Mouse (Mus musculus) small intestine, adult 2 months (tissue): ENCODE data around the gene Hdc. TPM values are rescaled to one million over a fixed set of nuclear protein-coding genes. Genes with fewer than 3 reads are reported as not detected.

Experiments
- H3K27ac ChIP-seq: fragments of 200-500 bp; 2 replicates; pipeline ENCODE4 v1.5.1; 2012; ENCODE audit warnings: low read depth, low read length, control low read depth, inconsistent platforms; ENCODE audit not compliant: insufficient read depth
- H3K27me3 ChIP-seq: fragments of 200-500 bp; 2 replicates; pipeline ENCODE4 v1.6.1; 2012; ENCODE audit warnings: mild to moderate bottlenecking, moderate library complexity, low read length, inconsistent platforms; ENCODE audit not compliant: control insufficient read depth, insufficient read depth
- H3K36me3 ChIP-seq: fragments of 200-500 bp; 2 replicates; pipeline ENCODE4 v1.6.1; 2012; ENCODE audit warnings: mild to moderate bottlenecking, low read length, control low read depth, inconsistent platforms; ENCODE audit not compliant: control insufficient read depth, insufficient read depth
- H3K4me1 ChIP-seq: fragments of 200-500 bp; 2 replicates; pipeline ENCODE4 v1.6.1; 2012; ENCODE audit warnings: low read length, inconsistent platforms, mixed read lengths; ENCODE audit not compliant: control insufficient read depth, insufficient read depth, insufficient read length
- H3K4me3 ChIP-seq: fragments of 200-500 bp; 2 replicates; pipeline ENCODE4 v1.5.1; 2012; ENCODE audit warnings: low read depth, mild to moderate bottlenecking, control low read depth, inconsistent platforms, low read length, moderate library complexity
- CTCF ChIP-seq: fragments of 200-500 bp; IDR thresholded peaks from 2 replicates; pipeline ENCODE4 v1.5.1; 2012; ENCODE audit warnings: low read depth, mild to moderate bottlenecking, control low read depth, inconsistent platforms, low read length, moderate library complexity, mixed read lengths; ENCODE audit not compliant: insufficient replicate concordance, insufficient read length; ENCODE audit errors: extremely low read depth
- POLR2A ChIP-seq: fragments of 200-500 bp; IDR thresholded peaks from 2 replicates; pipeline ENCODE4 v1.6.1; 2012; ENCODE audit warnings: low read depth, mild to moderate bottlenecking, control low read depth, inconsistent platforms, low read length, moderate library complexity
- WGBS: fragments of 180-500 bp; shearing (Covaris S2); methylation state at CpG from one replicate; pipeline ENCODE4 v1.1.7; 2018; 5-methylcytosine and 5-hydroxymethylcytosine counted together
- polyA plus RNA-seq: library from polyadenylated mRNA; depleted of rRNA; stranded (reverse); fragments of >200 nt; gene quantifications from 2 replicates; pipeline ENCODE4 v1.2.3, GENCODE M21; 2012

Hdc gene
- polyA plus RNA-seq, 1 experiment, result 1.2 TPM

DNA sequence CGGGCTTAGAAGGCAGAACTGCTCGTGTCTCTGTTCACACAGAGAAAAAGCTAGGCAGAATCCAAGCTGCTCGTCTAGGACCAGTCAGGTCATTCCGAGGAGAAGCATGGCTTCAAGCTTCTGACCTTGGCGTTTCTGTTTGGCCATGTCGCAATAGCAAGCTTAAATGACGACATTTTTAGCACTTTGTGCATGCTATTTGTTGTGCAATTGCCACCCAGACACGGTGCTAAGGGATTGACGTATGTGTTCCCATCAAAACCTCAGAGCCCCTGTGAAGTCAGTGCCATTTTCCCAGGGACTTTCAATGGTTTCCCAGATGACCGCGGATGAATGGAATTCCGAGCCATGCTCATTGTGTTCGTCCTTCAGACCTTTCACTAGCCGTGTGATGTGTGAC lies 18.6 kb downstream of the Hdc start:
- peaks cover 12% of the 10 kb centered on the region; the same call in 1 of the 2 replicates for H3K4me1 ChIP-seq
- TF ChIP-seq POLR2A (no peak), CTCF (no peak)

DNA sequence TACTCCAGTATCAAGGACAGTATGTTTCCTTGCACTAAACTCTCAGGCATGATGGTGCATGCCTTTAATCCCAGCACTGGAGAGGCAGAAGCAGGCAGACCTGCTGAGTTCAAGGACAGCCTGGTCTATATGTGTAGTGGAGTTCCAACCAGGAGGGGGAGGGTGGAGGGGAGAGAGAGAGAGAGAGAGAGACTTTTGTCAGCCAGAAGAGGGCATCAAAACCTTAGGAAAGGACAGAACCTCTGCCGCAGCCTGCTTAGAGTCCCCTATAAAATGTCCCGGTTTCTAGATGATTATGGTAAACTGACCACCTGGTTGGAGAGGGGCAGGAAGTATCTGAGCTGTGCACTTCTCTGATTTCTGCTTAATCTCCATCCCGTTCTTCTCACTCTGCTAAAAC lies 20.1 kb downstream of the Hdc start:
- Histone ChIP-seq H3K36me3 (no peaks in the 10 kb centered on the region), H3K4me1 (peaks cover 12% of the 10 kb centered on the region; the same call in 1 of the 2 replicates), H3K4me3 (no peak overlapping the region), H3K27me3 (no peaks in the 10 kb centered on the region), H3K27ac (no peak overlapping the region)
- 30% methylated on average over 3 of the region's 3 CpGs for WGBS
- TF ChIP-seq CTCF (peak; percentile 37; the same call in 1 of the 2 replicates), POLR2A (no peak)

More for the DNA sequence above, 18.6 kb downstream of the Hdc start:
- H3K36me3 ChIP-seq, result no peaks in the 10 kb centered on the region
- no peak overlapping the region for H3K27ac ChIP-seq
- no peaks in the 10 kb centered on the region for H3K27me3 ChIP-seq
- no peak overlapping the region for H3K4me3 ChIP-seq
- 75% methylated on average over 14 of the region's 14 CpGs for WGBS

DNA sequence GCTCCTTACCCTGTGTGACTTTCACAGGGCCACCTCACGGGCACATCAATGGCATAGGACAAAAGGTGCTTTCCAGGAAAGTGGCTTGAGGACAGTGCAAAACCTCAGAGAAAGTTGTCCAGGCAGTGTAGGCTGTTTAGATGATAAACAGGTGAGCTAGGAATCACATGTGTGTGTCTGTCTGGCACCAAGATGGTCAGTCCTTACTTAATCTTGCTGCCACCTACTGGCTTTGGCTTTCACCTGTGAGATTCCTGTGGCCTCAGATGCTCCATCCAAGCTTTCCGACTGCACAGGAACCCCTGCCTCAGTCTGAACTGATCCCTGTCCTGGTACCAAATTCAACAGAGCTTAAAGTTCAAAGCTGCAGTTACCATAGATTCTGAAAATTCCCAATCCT lies 20.7 kb downstream of the Hdc start:
- Histone ChIP-seq H3K36me3 (no peaks in the 10 kb centered on the region), H3K4me1 (peaks cover 12% of the 10 kb centered on the region; the same call in 1 of the 2 replicates), H3K4me3 (no peak overlapping the region), H3K27me3 (no peaks in the 10 kb centered on the region), H3K27ac (no peak overlapping the region)
- 68% methylated on average over 2 of the region's 2 CpGs for WGBS
- TF ChIP-seq CTCF (no peak), POLR2A (no peak)

DNA sequence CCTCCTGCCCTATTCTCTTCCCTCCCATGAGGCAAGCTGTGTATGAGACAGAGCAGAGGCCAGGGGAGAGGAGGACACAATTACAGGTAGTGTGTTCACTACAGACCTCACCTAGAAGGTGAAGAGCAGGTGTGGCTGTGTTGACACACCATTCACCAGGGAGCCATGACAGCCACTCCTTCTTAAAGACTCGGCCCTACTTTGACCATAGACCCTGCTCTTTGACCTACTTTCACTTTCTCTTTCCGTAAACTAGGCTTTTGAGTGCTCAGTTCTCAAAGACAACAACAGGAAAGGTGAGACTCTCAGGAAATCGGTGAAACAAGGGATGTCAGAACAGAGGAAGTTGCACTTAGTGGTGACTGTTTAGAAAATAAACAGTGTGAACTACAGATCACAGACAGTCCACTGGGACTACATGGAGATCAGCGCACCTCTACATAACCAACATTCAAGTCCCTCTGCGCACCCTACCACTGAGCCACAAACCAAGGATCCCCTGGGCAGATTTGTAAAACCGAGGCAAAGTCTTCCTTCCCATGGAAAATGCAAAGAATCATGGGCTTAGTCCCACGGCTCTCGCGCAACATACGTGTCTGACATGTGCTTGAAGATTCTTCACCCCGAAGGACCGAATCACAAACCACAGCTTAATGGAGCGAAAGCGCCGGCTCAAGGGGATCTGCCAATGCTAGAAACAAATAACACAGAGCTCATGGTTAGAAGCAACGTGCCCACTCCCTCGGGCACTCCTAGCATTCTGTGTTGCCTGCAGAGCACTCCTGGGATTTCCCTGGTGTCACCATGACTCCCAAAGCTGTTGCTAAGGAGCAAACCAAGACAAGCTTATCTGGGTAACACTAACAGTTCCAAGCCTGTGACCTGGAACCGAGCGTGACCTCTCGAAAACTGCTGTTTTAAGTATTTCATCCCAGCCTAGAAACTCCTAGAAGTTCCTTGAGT lies 21.5 kb downstream of the Hdc start:
- H3K27me3 ChIP-seq, result no peaks in the 10 kb centered on the region
- H3K4me3 ChIP-seq, result no peak overlapping the region
- peaks cover 12% of the 10 kb centered on the region; the same call in 1 of the 2 replicates for H3K4me1 ChIP-seq
- H3K36me3 ChIP-seq, result no peaks in the 10 kb centered on the region
- TF ChIP-seq POLR2A (no peak), CTCF (no peak)
- H3K27ac ChIP-seq, result peak overlapping the region; percentile 66
- WGBS, result 68% methylated on average over 20 of the region's 20 CpGs

DNA sequence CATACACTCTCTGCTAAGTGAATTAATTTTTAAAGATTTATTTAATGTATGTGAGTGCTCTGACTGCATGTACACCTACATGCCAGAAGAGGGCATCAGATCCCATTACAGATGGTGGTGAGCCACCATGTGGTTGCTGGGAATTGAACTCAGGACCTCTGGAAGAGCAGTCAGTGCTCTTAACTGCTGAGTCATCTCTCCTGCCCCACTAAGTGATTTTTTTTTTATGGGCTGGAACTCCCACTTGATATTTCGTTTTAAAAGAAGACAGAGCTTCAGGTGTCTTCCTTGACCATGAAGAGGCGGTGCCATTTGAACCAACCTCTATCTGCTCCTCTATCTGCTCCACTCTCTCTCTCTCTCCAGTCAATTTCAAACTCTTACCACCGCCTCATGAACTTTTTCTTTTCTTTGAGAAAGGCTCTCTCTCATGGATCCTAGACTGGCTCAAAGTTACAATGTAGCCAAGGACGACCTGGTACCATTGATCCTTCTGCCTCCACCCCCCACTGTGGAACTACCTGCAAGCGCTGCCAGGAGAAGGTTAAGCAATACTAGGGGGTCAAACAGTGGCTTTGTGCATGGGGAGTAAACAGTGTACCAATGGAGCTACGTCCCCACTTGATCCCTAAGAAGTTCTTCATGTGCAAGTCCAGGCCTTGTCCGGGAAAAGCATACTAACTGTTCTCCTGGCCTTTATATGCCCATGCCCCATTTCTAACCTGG lies 22.6 kb downstream of the Hdc start:
- 90% methylated on average over 7 of the region's 7 CpGs for WGBS
- H3K4me3 ChIP-seq, result no peak overlapping the region
- H3K27me3 ChIP-seq, result no peaks in the 10 kb centered on the region
- H3K27ac ChIP-seq, result peak overlapping the region; percentile 66
- no peaks in the 10 kb centered on the region for H3K36me3 ChIP-seq
- peaks cover 12% of the 10 kb centered on the region; the same call in 1 of the 2 replicates for H3K4me1 ChIP-seq
- TF ChIP-seq POLR2A (no peak), CTCF (no peak)

DNA sequence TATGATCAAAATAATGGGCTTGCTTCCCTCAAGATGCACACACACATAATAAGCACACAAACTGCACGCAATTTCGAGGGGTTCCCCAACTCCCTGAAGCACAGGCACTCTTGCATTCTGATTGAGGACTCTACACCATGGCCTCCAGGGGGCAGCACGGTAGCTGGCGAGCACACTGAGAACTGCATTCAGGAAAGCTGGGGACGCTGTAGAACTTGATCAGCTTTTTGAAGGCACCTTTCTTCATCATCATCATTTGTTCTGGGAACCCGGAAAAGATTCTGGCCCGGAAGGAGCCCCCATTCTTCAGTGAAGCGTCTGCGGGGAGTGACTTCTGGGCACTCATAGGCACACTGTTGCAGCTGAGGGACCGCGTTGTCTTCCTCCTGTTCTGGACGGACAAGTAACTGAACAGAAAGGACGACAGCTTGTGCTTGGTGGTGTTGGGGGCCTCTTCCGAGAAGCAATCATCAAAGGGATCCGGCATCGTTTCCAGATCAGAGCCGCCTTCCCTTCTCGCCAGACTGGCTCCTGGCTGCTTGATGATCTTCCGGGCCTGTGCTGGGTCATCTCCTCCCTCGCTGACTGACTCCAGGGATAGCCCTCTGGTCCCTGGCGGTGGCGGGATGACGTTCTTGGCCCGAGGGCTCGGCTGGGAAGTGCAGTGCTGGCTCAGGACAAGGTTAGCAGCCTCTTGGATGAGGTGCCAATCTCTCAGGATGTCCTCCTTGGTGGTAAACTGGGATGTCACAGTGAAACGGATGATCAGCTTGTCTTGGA lies 25.1 kb downstream of the Hdc start:
- H3K36me3 ChIP-seq, result no peaks in the 10 kb centered on the region
- no peaks in the 10 kb centered on the region for H3K27me3 ChIP-seq
- TF ChIP-seq CTCF, result peak; percentile 82; the same call in 1 of the 2 replicates
- no peak for TF ChIP-seq POLR2A
- no peak overlapping the region for H3K27ac ChIP-seq
- WGBS, result 35% methylated on average over 26 of the region's 26 CpGs
- peak overlapping the region; percentile 48 for H3K4me3 ChIP-seq
- H3K4me1 ChIP-seq, result peaks cover 12% of the 10 kb centered on the region; the same call in 1 of the 2 replicates
